Mouse (Mus musculus) ES-Bruce4 (cell line): ENCODE results near the gene S100a6.

Source experiments
- CTCF ChIP-seq: IDR thresholded peaks from one replicate; pipeline ENCODE4 v1.8.1; 2011; ENCODE audit warnings: low read depth, low read length
- EP300 ChIP-seq: IDR thresholded peaks from 2 replicates; pipeline ENCODE4 v1.6.1; 2011; ENCODE audit warnings: low read depth, low read length; ENCODE audit not compliant: insufficient read depth
- POLR2A ChIP-seq: IDR thresholded peaks from one replicate; pipeline ENCODE4 v1.8.1; 2011; ENCODE audit warnings: low read length; ENCODE audit not compliant: insufficient read depth

- TF ChIP-seq CTCF (no peak), POLR2A (no peak), EP300 (no peak)
These were observed 15.9 kb upstream of the S100a6 start for GRCm38 (mm10) chr3:90596810-90597209.
